Mouse (Mus musculus) bone marrow macrophage, adult 2 months (primary cell): ENCODE measurements around the gene Nav2.

Source experiments
- CTCF ChIP-seq: IDR thresholded peaks from 2 replicates; pipeline ENCODE4 v1.5.1; 2012; ENCODE audit warnings: low read depth, mild to moderate bottlenecking, low read length, moderate library complexity
- POLR2A ChIP-seq: IDR thresholded peaks from 2 replicates; pipeline ENCODE4 v1.6.1; 2012; ENCODE audit warnings: mild to moderate bottlenecking, low read depth, low read length, borderline replicate concordance

DNA sequence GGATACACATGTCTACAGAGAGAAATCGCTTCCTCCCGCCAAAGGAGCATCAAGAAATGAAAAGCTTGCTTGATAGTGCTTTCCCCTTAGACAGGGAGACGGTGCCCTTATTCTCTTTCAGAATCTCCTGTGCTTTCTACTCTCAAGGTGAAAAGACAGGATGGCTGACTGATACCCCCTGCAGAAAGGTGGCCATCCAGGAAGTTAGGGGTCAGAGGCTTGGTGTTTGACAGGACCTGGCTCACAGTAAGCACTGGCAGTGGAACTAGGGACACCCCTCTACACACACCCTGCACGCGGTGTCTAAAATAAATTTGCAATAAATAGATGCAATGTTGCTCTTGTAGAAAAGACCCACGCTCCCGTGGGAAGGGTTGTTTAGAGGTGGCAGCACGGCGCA lies 723.4 kb downstream of the Nav2 start:
- TF ChIP-seq POLR2A (no peak), CTCF (no peak)
